Mouse (Mus musculus): Measurements from ENCODE around the gene Poll.

Poll gene

DNA sequence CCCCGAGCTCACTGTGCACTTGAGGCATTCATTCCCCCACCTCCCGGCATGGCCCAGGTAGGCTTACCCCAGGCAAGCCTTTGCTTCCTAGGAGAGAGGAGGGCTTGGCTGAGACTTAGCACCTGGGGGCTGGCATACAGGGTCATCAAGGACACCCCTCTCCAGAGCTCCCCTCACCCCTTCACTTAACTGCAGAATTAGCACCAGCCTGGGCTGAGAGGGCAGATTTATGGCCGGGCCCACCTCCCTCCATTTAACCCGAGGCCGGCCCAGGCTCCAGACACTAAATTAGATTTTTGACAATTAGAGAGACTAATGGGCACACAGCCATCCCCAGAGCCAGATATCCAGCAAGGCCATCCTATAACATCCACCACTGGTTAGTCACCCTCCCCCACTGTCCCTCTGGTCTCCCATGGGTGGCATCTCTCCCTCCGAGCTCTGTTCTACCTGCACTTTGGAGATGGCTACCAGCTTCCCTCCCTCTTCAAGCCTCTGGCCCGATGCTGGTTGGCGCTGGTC is 25.1 kb downstream of the Poll start:
- DNase-seq = no peak

DNA sequence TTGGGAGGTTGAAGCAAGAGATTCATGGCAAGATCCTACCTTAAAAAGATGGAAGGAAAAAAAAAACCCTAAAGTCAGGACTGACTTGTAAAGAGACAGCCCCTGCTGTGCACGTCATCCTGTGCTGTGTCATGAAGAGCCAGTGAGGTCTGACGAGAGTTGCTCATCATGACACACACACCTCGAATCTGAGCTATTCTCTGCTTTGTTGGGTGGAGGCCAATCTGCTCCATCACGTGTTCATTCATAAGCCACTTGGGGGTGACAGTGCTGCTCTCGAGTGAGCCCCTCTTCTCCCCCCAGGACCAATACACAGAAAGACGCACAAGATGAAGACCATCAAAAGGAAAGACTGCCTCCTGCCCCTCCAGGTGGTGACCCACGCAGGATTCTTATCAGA is 26.7 kb downstream of the Poll start:
- no peak for DNase-seq

DNA sequence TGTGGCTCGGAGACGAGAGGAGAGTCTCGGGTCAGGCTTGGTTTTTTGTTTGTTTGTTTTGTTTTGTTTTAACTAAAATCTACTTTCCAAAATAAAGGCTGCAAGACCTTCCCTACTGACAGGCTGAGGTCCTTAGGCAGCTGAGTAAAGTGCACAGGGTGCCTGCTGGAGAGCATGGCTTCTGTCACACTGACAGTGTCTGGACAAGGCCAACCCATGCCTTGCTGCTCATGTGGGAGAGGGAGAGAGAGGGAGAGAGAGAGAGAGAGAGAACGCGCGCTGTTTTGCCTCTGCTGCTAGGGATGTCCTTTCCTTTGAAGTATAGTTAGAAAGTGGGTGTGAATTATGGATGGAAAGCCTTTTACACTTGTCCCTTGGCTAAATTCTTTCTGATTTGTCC is 28.8 kb downstream of the Poll start:
- no peak for DNase-seq

DNA sequence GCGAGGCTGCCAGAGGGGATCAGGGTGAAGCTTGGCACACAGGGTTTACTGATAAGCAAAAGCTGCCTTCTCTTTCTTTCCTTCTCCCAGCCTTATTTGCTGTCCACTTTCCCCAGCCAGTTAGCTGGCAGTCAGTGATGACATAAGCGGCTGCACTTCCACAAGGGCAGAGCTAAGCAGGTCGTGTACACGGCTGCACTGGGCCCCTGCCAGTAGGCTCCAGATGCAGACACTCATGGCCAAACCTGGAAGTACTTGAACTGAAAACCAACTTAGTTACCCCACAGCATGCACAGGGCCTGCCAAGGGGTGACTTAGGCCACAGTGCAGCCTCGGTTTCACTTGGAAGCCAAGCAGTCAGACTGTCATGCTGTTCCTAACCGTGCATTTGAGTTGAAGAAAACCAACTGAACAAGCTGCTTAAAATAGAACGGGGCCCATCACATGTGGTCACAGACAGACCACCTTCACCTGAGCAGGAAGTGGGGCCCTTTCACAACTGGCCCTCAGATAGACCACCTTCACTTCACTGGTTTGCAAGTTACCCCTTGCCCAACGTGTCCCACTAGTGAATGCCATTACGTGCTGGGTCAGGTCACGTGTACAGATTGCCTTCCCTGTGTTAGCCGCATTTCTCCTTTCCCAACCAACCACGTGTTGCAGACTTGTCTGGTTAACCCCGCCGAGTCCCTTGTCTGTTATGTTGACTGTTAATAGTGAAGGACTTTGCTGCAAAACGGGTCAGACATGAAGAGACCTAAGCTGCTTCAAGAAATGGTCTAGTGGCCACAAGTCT is 29.9 kb downstream of the Poll start:
- DNase-seq = no peak

DNA sequence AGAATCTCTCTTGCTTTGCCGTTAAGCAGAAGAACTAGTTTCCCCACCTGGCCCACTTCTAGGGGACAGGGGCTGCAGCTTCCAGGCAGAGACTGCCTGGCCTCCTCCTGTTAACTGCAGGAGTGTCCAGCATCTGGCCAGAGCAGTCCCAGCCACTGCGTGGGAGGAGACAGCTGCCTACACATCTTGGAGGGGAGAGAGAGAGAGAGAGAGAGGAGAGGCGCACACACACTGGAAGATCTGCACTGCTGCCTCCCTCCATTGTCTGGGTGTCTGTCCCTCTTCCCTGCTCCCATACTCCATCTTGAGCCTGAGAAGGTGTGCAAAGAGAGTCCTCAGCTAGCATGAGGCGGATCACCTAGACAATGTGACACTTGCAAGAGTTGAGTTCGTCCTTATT is 31.0 kb downstream of the Poll start:
- DNase-seq = no peak

DNA sequence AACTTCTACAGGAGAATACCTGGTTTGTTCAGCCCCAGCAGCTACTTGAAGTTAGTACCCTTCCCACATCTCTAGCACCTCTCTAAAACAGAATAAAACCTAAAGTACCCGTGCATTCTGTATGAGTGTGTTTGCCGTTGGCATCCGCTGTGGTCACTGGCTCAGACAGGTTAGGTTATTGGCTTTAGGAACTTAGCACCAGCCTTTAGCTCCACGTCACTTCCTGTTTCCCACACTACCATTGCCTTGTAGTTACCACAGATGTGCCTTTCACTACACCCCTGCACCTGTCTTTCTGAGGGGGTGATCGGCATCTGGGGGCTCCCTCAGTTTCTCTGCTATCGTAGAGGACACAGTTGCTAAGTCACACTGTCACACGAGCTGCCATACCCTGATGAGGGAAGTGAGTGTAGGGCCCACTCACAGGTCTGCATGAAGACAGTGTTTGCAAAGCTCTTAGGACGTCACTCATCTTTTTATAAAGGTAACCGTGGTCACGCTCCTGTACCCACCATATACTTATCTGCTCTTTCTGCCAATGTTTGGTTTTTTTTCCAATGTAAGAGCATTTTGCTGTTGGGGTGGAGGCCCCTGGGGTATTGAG is 32.3 kb downstream of the Poll start:
- DNase-seq = peak; percentile 49 to 73

DNA sequence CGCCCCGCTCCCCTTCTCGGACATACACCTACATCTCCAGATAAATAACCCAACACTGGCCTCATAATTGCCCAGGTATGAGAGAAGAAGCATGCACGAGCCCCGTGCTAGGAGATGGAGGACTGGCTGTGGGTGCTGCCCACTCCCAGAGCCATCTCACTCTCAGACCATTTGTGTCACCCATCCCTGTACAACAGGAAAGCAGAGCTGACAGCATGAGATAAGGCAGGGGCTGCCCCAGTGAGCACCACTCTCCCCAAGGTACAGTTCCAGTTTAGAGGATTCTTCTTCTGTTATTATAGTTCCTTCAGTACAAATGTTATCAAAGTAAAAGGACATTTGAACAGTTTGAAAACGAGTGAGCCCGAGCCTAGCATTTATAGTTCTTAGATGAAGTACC is 32.9 kb downstream of the Poll start:
- DNase-seq = no peak

DNA sequence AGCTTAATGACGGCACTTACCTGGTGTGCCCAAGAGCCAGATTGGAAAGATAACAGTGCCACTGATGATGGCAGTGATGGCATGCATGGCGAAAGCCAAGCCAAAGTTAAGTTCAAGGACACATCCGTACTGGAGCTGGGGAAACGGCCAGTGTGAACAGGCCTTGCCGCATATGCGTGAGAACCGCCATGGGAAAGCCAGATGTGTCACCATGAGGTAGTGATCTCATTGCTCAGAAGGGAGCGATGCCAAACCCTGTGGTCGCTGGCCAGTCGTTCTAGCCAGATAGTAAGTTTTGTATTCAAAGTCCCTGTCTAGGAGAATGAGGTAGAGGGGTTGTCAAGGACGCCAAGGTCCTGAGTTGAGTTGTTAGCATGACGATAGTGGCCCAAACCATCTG is 44.1 kb downstream of the Poll start:
- DNase-seq = no peak

DNA sequence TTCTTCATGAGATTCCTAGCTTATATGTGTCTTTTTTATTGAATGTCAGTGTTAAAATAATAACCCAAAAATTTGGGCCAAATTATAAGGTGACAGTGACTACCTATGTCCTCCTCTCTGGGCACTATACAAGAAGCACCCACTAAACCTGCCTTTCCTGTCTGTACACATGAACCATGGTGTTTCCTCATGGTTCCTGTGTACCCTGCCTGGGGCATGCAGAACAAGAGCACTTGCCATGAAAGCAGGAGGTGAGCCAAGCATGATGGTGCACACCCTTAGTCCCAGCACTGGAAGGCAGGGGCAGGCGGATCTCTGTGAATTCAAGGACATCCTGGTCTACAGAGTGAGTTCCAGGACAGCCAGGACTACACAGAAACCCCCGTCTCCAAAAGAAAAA is 45.0 kb downstream of the Poll start:
- DNase-seq = no peak

DNA sequence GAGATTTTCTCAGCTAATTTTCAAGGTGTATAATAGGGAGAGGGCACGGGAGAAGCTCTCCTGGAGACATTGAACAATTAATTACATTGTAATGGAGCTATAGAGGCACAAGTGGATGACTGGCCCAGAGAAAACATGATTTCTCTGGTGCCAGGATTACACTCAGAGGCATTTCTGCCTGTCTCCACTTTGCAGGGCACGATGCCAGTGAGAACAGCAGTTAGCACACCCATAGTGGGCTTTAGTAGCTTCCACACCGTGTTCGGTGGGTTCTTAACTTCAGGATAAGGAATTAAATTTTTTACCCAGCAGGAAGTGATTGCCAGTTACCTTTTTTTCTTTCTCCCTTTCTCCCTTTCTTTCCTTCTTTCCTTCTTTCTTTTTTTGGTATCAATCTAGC is 48.9 kb downstream of the Poll start:
- DNase-seq = no peak

DNA sequence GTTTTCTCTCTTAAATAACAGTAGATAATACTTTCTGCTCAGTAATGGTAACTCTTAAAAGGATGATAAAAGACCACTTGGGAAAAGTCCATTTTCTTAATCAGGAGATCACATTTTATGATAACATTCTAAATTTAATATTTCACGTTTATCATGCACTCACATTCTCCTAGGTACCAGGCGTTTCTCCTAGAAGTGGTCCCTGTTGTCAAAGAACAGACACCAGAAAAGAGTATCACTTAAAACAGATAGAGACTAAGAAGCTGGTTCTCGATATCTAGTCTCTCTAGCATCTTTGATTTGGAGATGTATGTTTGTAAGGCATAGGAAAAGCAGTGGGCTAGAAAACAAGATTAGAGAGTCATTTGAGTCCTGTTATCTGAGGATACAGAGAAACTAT is 49.7 kb downstream of the Poll start:
- DNase-seq = no peak

DNA sequence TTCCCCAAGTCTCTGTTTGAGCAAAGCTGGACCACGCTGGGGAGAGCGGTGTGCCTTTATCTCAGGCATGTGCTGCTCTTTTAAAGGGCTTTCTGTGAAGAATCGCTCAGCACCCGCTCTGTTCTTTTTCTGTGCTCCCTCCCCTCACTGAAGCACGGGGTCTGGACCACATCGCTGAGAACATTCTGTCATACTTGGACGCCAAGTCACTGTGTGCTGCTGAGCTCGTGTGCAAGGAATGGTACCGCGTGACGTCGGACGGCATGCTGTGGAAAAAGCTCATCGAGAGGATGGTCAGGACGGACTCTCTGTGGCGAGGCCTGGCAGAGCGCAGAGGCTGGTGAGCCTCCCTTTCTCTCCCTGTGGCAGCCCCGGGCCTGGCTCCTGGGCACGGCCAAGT is 52.8 kb downstream of the Poll start:
- DNase-seq = no peak

DNA sequence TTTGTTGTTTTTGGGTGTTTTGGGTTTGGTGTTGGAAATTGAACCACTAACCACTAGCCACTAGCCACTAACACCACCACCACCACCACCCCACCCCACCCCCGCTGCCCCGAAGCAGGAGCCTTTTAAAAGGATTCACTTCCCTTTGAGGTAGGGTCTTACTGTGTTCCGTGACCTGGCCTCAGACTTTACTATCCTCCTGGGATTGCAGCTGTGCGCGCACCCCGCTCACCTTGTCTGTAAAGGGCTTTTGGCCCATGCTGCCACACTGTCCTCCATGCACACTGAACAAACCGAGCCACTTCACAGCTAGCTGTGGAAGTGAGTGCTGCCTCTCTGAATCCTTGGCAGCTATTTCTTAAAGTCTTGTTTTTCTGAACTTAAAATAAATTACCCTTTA is 54.9 kb downstream of the Poll start:
- no peak for DNase-seq

Measured in thymus, postnatal 36 days (tissue).